Mouse (Mus musculus): ENCODE data around the gene Rsf1.

GRCm38 (mm10) chr7:97714651-97715050, 135.0 kb downstream of the Rsf1 start:
- no peak for TF ChIP-seq CTCF (conservative IDR thresholded peaks at IDR 0.05; ENCODE audit: insufficient read depth, insufficient read length, low read depth, low read length)
- no peak for TF ChIP-seq POLR2A (IDR thresholded peaks at IDR 0.05; ENCODE audit: low read depth, low read length)
